Mouse (Mus musculus) thymus, postnatal 36 days (tissue): ENCODE measurements around the gene Maml3.

Experiments
- DNase-seq, 2 experiments: peaks; one replicate each; pipeline ENCODE4 v3.0.0; 2022; ENCODE audit warnings: mixed read lengths in 2 of 2

Maml3 gene

GRCm38 (mm10) chr3:52104636-52105151 lies at the start of gene Maml3:
Gene Maml3, minus strand, starts transcription at chr3:52105076.
- DNase-seq, result peak; percentile 89 to 93

GRCm38 (mm10) chr3:52151155-52151554 lies 46.3 kb upstream of the Maml3 start:
- no peak for DNase-seq

GRCm38 (mm10) chr3:52148301-52148700 lies 43.4 kb upstream of the Maml3 start:
- DNase-seq, result no peak

GRCm38 (mm10) chr3:52144776-52145460 lies 40.0 kb upstream of the Maml3 start:
- no peak for DNase-seq

GRCm38 (mm10) chr3:52143017-52143416 lies 38.1 kb upstream of the Maml3 start:
- no peak for DNase-seq

- DNase-seq, result no peak
Observed at GRCm38 (mm10) chr3:52140162-52140561, 35.3 kb upstream of the Maml3 start.

- no peak for DNase-seq
Observed at GRCm38 (mm10) chr3:52125421-52125820, 20.5 kb upstream of the Maml3 start.

GRCm38 (mm10) chr3:52120858-52121257 lies 16.0 kb upstream of the Maml3 start:
- no peak for DNase-seq

GRCm38 (mm10) chr3:52119216-52119615 lies 14.3 kb upstream of the Maml3 start:
- no peak for DNase-seq

GRCm38 (mm10) chr3:52115421-52115820 lies 10.5 kb upstream of the Maml3 start:
- DNase-seq, result no peak

- no peak for DNase-seq
Observed at GRCm38 (mm10) chr3:52108027-52108426, 3.2 kb upstream of the Maml3 start.

GRCm38 (mm10) chr3:52105156-52105555 lies 280 bp upstream of the Maml3 start:
- DNase-seq, result no peak

GRCm38 (mm10) chr3:52104208-52104607 lies 668 bp downstream of the Maml3 start:
- no peak for DNase-seq

GRCm38 (mm10) chr3:52103531-52104181 lies 1.2 kb downstream of the Maml3 start:
- DNase-seq, result peak; percentile 60 to 63

GRCm38 (mm10) chr3:52102601-52103530 lies 2.0 kb downstream of the Maml3 start:
- DNase-seq, result peak; percentile 83 to 85

- peak; percentile 80 to 87 for DNase-seq
Observed at GRCm38 (mm10) chr3:52101977-52102600, 2.8 kb downstream of the Maml3 start.

GRCm38 (mm10) chr3:52101401-52101976 lies 3.4 kb downstream of the Maml3 start:
- peak in 1 of 2 experiments; percentile 21 for DNase-seq

- DNase-seq, result no peak
Observed at GRCm38 (mm10) chr3:52100926-52101325, 4.0 kb downstream of the Maml3 start.

GRCm38 (mm10) chr3:52100306-52100705 lies 4.6 kb downstream of the Maml3 start:
- DNase-seq, result no peak

GRCm38 (mm10) chr3:52099286-52099685 lies 5.6 kb downstream of the Maml3 start:
- DNase-seq, result no peak

GRCm38 (mm10) chr3:52091261-52091797 lies 13.5 kb downstream of the Maml3 start:
- DNase-seq, result no peak
